Mouse (Mus musculus): ENCODE results near the gene Zmiz1.

DNA sequence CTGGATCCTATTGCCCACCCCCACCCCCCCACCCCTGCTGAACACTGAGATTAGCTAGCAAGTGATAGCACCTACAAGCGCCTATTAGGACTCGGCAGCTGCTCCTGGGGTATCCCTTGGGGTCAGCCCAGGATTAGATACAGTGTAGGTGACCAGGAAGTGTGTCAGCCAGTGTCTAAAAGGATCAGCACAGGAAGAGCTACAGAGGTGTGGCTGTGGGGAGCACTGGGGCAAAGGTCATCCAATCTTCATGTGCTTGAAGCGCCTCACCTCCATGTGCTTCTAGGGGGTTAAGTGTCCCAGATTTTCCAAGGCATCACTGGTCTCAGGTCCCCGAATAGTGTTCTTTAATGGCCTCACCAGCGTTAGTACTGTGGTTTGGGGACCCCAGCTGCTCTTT, 33.0 kb downstream of the Zmiz1 start:
- no peak for TF ChIP-seq POLR2A (IDR thresholded peaks at IDR 0.05; ENCODE audit: low read depth, low read length)
- no peak for TF ChIP-seq CTCF (conservative IDR thresholded peaks at IDR 0.05 in 1 of 2, IDR thresholded peaks at IDR 0.05 in 1 of 2; ENCODE audit: low read depth in 2 of 2, low read length in 2 of 2)
- TF ChIP-seq SIN3A (IDR thresholded peaks at IDR 0.05; ENCODE audit: low read length) = no peak
- TF ChIP-seq USF1 (IDR thresholded peaks at IDR 0.05; ENCODE audit: low read depth, low read length) = no peak
- TF ChIP-seq ZMIZ1 (IDR thresholded peaks at IDR 0.05; ENCODE audit: low read depth, low read length) = no peak
- TF ChIP-seq MAX (IDR thresholded peaks at IDR 0.05; ENCODE audit: low read length) = no peak
- no peak for TF ChIP-seq RCOR1 (conservative IDR thresholded peaks at IDR 0.05; ENCODE audit: low read depth, low read length)
- TF ChIP-seq GABPA (IDR thresholded peaks at IDR 0.05; ENCODE audit: insufficient replicate concordance, low read depth, low read length) = no peak
- no peak for TF ChIP-seq E2F4 (IDR thresholded peaks at IDR 0.05; ENCODE audit: insufficient replicate concordance, low read depth, low read length)
- TF ChIP-seq MEF2A (IDR thresholded peaks at IDR 0.05; ENCODE audit: borderline replicate concordance, low read depth, low read length) = no peak
- TF ChIP-seq RAD21 (IDR thresholded peaks at IDR 0.05; ENCODE audit: low read depth, low read length) = no peak
- TF ChIP-seq JUND (conservative IDR thresholded peaks at IDR 0.05; ENCODE audit: low read depth, low read length) = no peak
- no peak for TF ChIP-seq UBTF (IDR thresholded peaks at IDR 0.05; ENCODE audit: low read depth, low read length)

Data from CH12.LX (cell line).